ENCODE assay signal across 8 mouse cellular contexts in the genomic region with DNA sequence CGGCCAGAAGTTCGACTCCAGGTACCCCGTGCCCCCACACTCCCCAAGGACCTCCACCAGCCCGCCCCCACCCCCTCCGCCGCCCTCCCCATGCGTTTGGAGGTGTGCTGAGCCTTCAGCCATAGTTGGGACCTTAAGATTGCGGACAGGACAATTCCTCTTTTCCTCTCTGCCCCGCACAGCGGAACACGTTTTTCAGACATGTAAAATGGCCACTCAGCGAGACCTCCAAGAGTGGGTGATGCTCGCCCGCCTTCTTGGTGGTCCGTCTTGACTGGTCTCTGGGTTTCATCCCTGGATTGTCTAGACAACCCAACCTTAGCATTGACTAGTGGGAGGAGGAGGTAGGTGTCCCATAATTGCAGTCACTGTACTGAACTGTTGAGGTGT. TPM values are rescaled to one million over a fixed set of nuclear protein-coding genes. Genes with fewer than 3 reads are reported as not detected.
DNase-seq lines count a peak whose midpoint lies in the region; ATAC-seq lines count a peak whose summit lies in the region.

No protein-coding gene starts in this region.

- H3K9me3 ChIP-seq in heart, embryonic 14.5 days (ENCODE audit: control insufficient read depth, low read length) = no peaks in the 10 kb centered on the region
- no peaks in the 10 kb centered on the region for H3K9me3 ChIP-seq in liver, embryonic 15.5 days (replicated peaks)
- H3K9me3 ChIP-seq in stomach, embryonic 16.5 days (replicated peaks; ENCODE audit: control insufficient read depth, low read length) = no peaks in the 10 kb centered on the region

- peak; percentile 14; the same call in 1 of the 2 replicates for ATAC-seq in heart, embryonic 14.5 days (ENCODE audit: insufficient number of reproducible peaks, insufficient read depth, low FRiP score, low read depth)
- ATAC-seq in liver, embryonic 15.5 days (ENCODE audit: insufficient read depth) = peak; percentile 45; the same call in 1 of the 2 replicates
- ATAC-seq in stomach, embryonic 16.5 days (ENCODE audit: insufficient read depth, low FRiP score) = no peak; the same call in 1 of the 2 replicates

- H3K9ac ChIP-seq in heart, embryonic 14.5 days (ENCODE audit: low read length) = peak overlapping the region; percentile 91
- H3K9ac ChIP-seq in liver, embryonic 15.5 days = peak overlapping the region; percentile 56; the same call in 1 of the 2 replicates
- H3K9ac ChIP-seq in stomach, embryonic 16.5 days (ENCODE audit: low read length) = peak overlapping the region; percentile 89

- peak overlapping the region; percentile 77 to 97 for H3K4me3 ChIP-seq in heart, embryonic 14.5 days (ENCODE audit: control insufficient read depth in 1 of 2, insufficient read depth in 1 of 2, low read depth in 1 of 2, low read length in 2 of 2)
- H3K4me3 ChIP-seq in liver, embryonic 15.5 days (replicated peaks) = peak overlapping the region; percentile 64
- H3K4me3 ChIP-seq in stomach, embryonic 16.5 days (replicated peaks; ENCODE audit: low read length) = peak overlapping the region; percentile 79

- peaks cover 24% of the 10 kb centered on the region for H3K36me3 ChIP-seq in heart, embryonic 14.5 days (ENCODE audit: control insufficient read depth, insufficient read depth, low read length)
- no peaks in the 10 kb centered on the region for H3K36me3 ChIP-seq in liver, embryonic 15.5 days (replicated peaks)
- 0 out of 2 replicates have a peak, but pooled peaks cover 2% of the 10 kb centered on the region for H3K36me3 ChIP-seq in stomach, embryonic 16.5 days (ENCODE audit: control insufficient read depth, insufficient read depth, low read length)

- peak overlapping the region; percentile 84 to 88 for H3K27ac ChIP-seq in heart, embryonic 14.5 days (replicated peaks in 1 of 2; ENCODE audit: control insufficient read depth in 1 of 2, insufficient read depth in 1 of 2, low read depth in 2 of 2, low read length in 2 of 2)
- H3K27ac ChIP-seq in liver, embryonic 15.5 days (replicated peaks) = peak overlapping the region; percentile 42; the same call in 1 of the 2 replicates
- H3K27ac ChIP-seq in stomach, embryonic 16.5 days (ENCODE audit: low read length) = peak overlapping the region; percentile 89

- under 1% methylated on average over 15 of the region's 15 CpGs for whole genome bisulfite sequencing in heart, embryonic 14.5 days
- 5% methylated on average over 15 of the region's 15 CpGs for WGBS in liver, embryonic 15.5 days (ENCODE audit: insufficient replicate concordance)
- WGBS in stomach, embryonic 16.5 days = 2% methylated on average over 15 of the region's 15 CpGs

- H3K4me1 ChIP-seq in heart, embryonic 14.5 days (ENCODE audit: control insufficient read depth in 2 of 2, insufficient read depth in 2 of 2, low read length in 2 of 2) = peaks cover 0 to 3% of the 10 kb centered on the region in 2 experiments; a peak in 2 of 4 replicates
- peaks cover 14% of the 10 kb centered on the region for H3K4me1 ChIP-seq in liver, embryonic 15.5 days (replicated peaks)
- H3K4me1 ChIP-seq in stomach, embryonic 16.5 days (ENCODE audit: control insufficient read depth, insufficient read depth, low read length) = peaks cover 7% of the 10 kb centered on the region; the same call in 1 of the 2 replicates

- peak; percentile 11 for DNase-seq in heart, adult 8-10 months (ENCODE audit: low spot score)
- DNase-seq in heart, adult 11 months = no peak
- DNase-seq in adipocyte (ENCODE audit: low spot score) = peak; percentile 50
- no peak for DNase-seq in adrenal gland, adult (ENCODE audit: inconsistent age in 2 of 2, low spot score in 1 of 2)
- no peak for DNase-seq in frontal cortex, postnatal 36 days (ENCODE audit: low spot score in 2 of 2)

- peak overlapping the region; percentile 85 for H3K4me2 ChIP-seq in heart, embryonic 14.5 days (ENCODE audit: low read length)
- H3K4me2 ChIP-seq in liver, embryonic 15.5 days = peak overlapping the region; percentile 87
- H3K4me2 ChIP-seq in stomach, embryonic 16.5 days (ENCODE audit: low read depth, low read length) = peak overlapping the region; percentile 57

- H3K27me3 ChIP-seq in heart, embryonic 14.5 days (ENCODE audit: control insufficient read depth, insufficient read depth, low read length) = no peaks in the 10 kb centered on the region
- H3K27me3 ChIP-seq in liver, embryonic 15.5 days = peaks cover 20% of the 10 kb centered on the region
- H3K27me3 ChIP-seq in stomach, embryonic 16.5 days (ENCODE audit: control insufficient read depth, insufficient read depth, low read length) = no peaks in the 10 kb centered on the region

RNA-seq across cellular contexts. Expression of gene Fkbp9, which starts 0.5 kb away (rescaled TPM):
- total RNA-seq in heart, adult 8-10 months (2022) = 10 to 100 TPM; 86.6 to 95.2 (median 88.9) TPM
- 147 and 148 TPM in 2 replicates for polyA plus RNA-seq in heart, embryonic 14.5 days (2014; fragmentation: Nextera tagmentation; extraction: Ambion mirVana)
- polyA plus RNA-seq in liver, embryonic 15.5 days (2015; fragmentation: Nextera tagmentation; extraction: Ambion mirVana) = 23.7 and 24.3 TPM in 2 replicates
- polyA plus RNA-seq in stomach, embryonic 16.5 days (2015; fragmentation: Nextera tagmentation; extraction: Ambion mirVana) = 150 TPM in 2 replicates

RNA-seq across cellular contexts. Expression of gene Kbtbd2, which starts 34.8 kb away (rescaled TPM):
- 10 to 100 TPM; 23.4 to 36.2 (median 27.8) TPM for total RNA-seq in heart, adult 8-10 months (2022)
- polyA plus RNA-seq in heart, embryonic 14.5 days (2014; fragmentation: Nextera tagmentation; extraction: Ambion mirVana) = 35.1 and 36.3 TPM in 2 replicates
- polyA plus RNA-seq in liver, embryonic 15.5 days (2015; fragmentation: Nextera tagmentation; extraction: Ambion mirVana) = 15.6 TPM in 2 replicates
- 22.6 and 24.0 TPM in 2 replicates for polyA plus RNA-seq in stomach, embryonic 16.5 days (2015; fragmentation: Nextera tagmentation; extraction: Ambion mirVana)

Comparison
In these comparisons a context has a peak if more than half of its experiments do, and no peak if none do; other contexts are left out.
1. DNase-seq: peak in heart, adult 8-10 months (single experiment) and adipocyte (single experiment); none in heart, adult 11 months (single experiment), adrenal gland, adult (0 of 2) and frontal cortex, postnatal 36 days (0 of 2).
2. Peak in every context shown above with its lines, with median percentiles within 50 percentile points of each other: H3K27ac ChIP-seq, H3K4me2 ChIP-seq, H3K4me3 ChIP-seq and H3K9ac ChIP-seq.